Mouse (Mus musculus) lung, embryonic 16.5 days (tissue): ENCODE data around the gene Amot. TPM values are rescaled to one million over a fixed set of nuclear protein-coding genes. Genes with fewer than 3 reads are reported as not detected.
A peak's percentile ranks its signal among the peaks of the same experiment; 100 is the strongest.

ENCODE experiments used
- ATAC-seq: fragments of 200-750 bp; cut with Nextera tagmentation; 2 replicates; pipeline ENCODE4 v1.8.0; 2017; ENCODE audit warnings: low read depth, mild to moderate bottlenecking, moderate library complexity
- H3K27ac ChIP-seq: fragments of 300-500 bp; sonication (generic); 2 replicates; pipeline ENCODE4 v1.5.1; 2014; ENCODE audit warnings: mild to moderate bottlenecking, control low read depth, low read length
- H3K27me3 ChIP-seq: fragments of 300-500 bp; sonication (generic); 2 replicates; pipeline ENCODE4 v1.6.1; 2014; ENCODE audit warnings: low read depth, low read length, mixed read lengths; ENCODE audit not compliant: control insufficient read depth, insufficient read depth
- H3K36me3 ChIP-seq: fragments of 300-500 bp; sonication (generic); 2 replicates; pipeline ENCODE4 v1.6.1; 2014; ENCODE audit warnings: low read length; ENCODE audit not compliant: control insufficient read depth, insufficient read depth
- H3K4me1 ChIP-seq: fragments of 300-500 bp; sonication (generic); replicated peaks from 2 replicates; pipeline ENCODE4 v1.6.1; 2014; ENCODE audit warnings: low read length, mixed read lengths; ENCODE audit not compliant: control insufficient read depth, insufficient read depth
- H3K4me2 ChIP-seq: fragments of 300-500 bp; sonication (generic); 2 replicates; pipeline ENCODE4 v1.6.1; 2014; ENCODE audit warnings: low read depth, low read length, control low read depth
- H3K4me3 ChIP-seq: fragments of 300-500 bp; sonication (generic); 2 replicates; pipeline ENCODE4 v1.5.1; 2014; ENCODE audit warnings: mild to moderate bottlenecking, low read length, control low read depth
- H3K9ac ChIP-seq: fragments of 300-500 bp; sonication (generic); 2 replicates; pipeline ENCODE4 v1.6.1; 2014; ENCODE audit warnings: low read length, control low read depth
- H3K9me3 ChIP-seq: fragments of 300-500 bp; sonication (generic); 2 replicates; pipeline ENCODE4 v1.6.1; 2016; ENCODE audit warnings: low read length; ENCODE audit not compliant: control insufficient read depth
- WGBS: fragments of 180-500 bp; shearing (Covaris S2); extraction: QIAGEN DNeasy Blood & Tissue Kit; methylation state at CpG from one replicate; pipeline ENCODE4 v1.1.7; 2014; 5-methylcytosine and 5-hydroxymethylcytosine counted together
- polyA plus RNA-seq: library from polyadenylated mRNA; unstranded; fragments of >200 nt; fragmentation: Nextera tagmentation; extraction: Ambion mirVana; gene quantifications from 2 replicates; pipeline ENCODE4 v1.2.1, GENCODE M21; 2015

Gene Amot
- polyA plus RNA-seq, 1 experiment from 2014 or later: 7.3 TPM

DNA sequence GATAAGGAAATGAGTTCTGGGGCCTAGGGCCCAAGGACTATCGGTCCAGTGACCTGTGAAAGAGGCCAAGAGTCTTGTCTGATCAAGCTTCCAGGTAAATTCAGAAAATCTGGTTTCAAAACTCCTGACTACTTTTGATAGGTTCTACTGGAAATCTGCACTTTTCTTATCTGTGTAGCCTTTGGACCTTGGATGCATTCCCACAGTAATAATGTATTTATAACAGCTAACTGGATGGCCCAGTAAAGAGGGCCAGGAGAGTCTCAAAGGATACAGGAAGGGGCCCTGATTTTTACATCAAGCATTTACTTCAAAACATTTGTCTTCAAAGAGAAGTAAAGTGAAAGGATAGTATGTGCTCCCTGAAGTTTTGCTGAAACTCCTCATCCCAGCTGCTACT lies 90.7 kb downstream of the Amot start:
- Histone ChIP-seq H3K4me3 (no peak overlapping the region), H3K9me3 (no peaks in the 10 kb centered on the region), H3K9ac (no peak overlapping the region), H3K27me3 (no peaks in the 10 kb centered on the region), H3K4me1 (no peaks in the 10 kb centered on the region), H3K36me3 (no peaks in the 10 kb centered on the region), H3K4me2 (no peak overlapping the region), H3K27ac (no peak overlapping the region)
- ATAC-seq: no peak
- 81% methylated on average over 1 of the region's 1 CpGs for WGBS

DNA sequence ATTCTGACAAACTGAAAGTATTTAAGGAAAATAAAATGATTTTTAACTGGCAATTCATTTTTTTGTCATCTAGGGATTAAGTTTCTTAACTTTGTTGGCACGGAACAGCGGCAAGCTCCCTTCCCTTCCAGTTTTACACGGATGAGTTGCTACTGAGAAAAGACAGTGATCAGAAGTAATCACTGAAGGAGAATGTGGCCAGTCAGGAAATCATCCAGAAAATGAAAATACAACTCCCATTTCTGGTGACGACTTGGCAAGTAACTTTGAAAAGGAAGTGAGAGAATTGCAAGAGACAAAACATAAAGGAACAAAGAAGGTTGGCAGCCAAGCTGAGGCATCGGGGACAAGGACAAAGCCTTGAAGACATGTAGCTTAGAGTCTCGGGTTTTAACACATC lies 93.6 kb downstream of the Amot start:
- peak; percentile 56; the same call in 1 of the 2 replicates for ATAC-seq
- Histone ChIP-seq H3K27ac (0 out of 2 replicates have a peak overlapping the region, but pooled peaks have one; percentile 2), H3K9me3 (no peaks in the 10 kb centered on the region), H3K4me2 (no peak overlapping the region), H3K9ac (no peak overlapping the region), H3K27me3 (no peaks in the 10 kb centered on the region), H3K4me1 (no peaks in the 10 kb centered on the region), H3K4me3 (no peak overlapping the region), H3K36me3 (no peaks in the 10 kb centered on the region)
- 32% methylated on average over 6 of the region's 6 CpGs for WGBS

DNA sequence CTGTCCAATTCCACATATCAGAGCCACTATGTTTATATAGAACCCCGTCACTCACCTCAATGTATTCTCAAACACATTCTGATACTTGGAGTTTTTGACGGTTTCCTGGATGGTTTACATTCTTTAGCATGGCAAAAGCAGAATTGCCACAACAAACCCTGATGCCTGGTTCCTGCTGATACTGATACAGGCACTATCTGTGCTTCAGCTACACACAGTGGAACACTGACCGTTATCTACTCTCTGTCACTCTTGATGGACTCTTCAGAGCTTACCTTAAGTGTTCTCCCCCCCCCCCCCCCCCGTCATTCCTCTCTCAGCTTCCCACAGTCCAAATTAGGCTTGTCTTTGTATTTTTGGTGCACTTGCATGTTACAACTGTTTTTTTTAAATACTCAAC lies 98.9 kb downstream of the Amot start:
- no peak for ATAC-seq
- Histone ChIP-seq H3K36me3 (no peaks in the 10 kb centered on the region), H3K27me3 (no peaks in the 10 kb centered on the region), H3K27ac (no peak overlapping the region), H3K4me1 (no peaks in the 10 kb centered on the region), H3K9ac (no peak overlapping the region), H3K9me3 (no peaks in the 10 kb centered on the region), H3K4me3 (no peak overlapping the region), H3K4me2 (no peak overlapping the region)
- 34% methylated on average over 4 of the region's 4 CpGs for WGBS

DNA sequence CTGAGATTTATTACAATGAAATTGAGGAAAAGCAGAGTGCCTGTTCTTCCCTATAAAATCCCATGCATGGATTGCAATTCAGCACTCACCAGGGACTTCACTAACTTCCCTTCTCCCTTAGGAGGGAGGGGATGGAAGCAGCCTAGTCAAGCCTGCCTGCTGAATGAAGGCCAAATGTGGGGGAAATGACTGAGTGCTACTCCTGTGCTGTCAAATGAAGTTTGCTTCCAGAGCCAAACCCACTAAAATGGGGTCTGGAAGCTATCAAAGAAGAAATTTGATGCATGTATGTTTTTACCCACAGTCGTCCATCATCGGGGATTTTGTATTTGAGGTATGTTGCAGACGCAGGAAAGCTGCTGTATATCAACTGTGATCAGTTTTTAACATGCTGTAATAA lies 103.1 kb downstream of the Amot start:
- no peak for ATAC-seq
- no peaks in the 10 kb centered on the region for H3K4me1 ChIP-seq
- no peak overlapping the region for H3K4me2 ChIP-seq
- no peaks in the 10 kb centered on the region for H3K27me3 ChIP-seq
- H3K36me3 ChIP-seq: no peaks in the 10 kb centered on the region
- H3K9me3 ChIP-seq: no peaks in the 10 kb centered on the region
- WGBS: 54% methylated on average over 3 of the region's 3 CpGs
- no peak overlapping the region for H3K9ac ChIP-seq
- H3K4me3 ChIP-seq: no peak overlapping the region
- H3K27ac ChIP-seq: no peak overlapping the region

DNA sequence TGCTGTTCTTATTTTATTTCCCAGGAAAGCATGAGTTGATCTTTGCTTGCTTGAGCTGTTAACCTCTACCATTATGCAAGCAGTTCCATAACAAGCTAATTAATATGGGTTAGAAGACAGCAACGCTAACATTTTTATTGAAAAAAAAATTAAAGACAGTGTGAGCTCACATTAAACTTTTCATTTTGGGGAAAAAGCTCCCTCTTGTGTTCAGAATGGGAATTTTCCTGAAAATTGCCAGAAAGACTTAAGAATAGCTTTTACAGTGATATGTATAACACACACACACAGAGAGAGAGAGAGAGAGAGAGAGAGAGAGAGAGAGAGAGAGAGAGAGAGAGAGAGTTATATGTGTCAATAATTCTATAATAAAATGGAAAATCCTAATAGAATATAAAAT lies 105.7 kb downstream of the Amot start:
- H3K4me2 ChIP-seq: no peak overlapping the region
- H3K4me3 ChIP-seq: no peak overlapping the region
- no peak overlapping the region for H3K9ac ChIP-seq
- no peaks in the 10 kb centered on the region for H3K4me1 ChIP-seq
- no peak for ATAC-seq
- H3K36me3 ChIP-seq: no peaks in the 10 kb centered on the region
- WGBS: 10% methylated on average over 1 of the region's 1 CpGs
- no peaks in the 10 kb centered on the region for H3K27me3 ChIP-seq
- H3K9me3 ChIP-seq: no peaks in the 10 kb centered on the region
- no peak overlapping the region for H3K27ac ChIP-seq

Other genes with a start within 250 kb of the Amot start
- gene Lhfpl1, start 156.1 kb downstream of the Amot start, polyA plus RNA-seq: 0.21 and 0.53 TPM in 2 replicates